Mouse (Mus musculus) neural tube, embryonic 13.5 days (tissue): ENCODE measurements around the gene Nxpe3. TPM values are rescaled to one million over a fixed set of nuclear protein-coding genes. Genes with fewer than 3 reads are reported as not detected.
"Not testable (repeated sequence)": the region's sequence is repeated elsewhere in the genome, so short reads cannot be mapped to it uniquely, and the experiment has no call there.

Experiments
- ATAC-seq: fragments of 200-750 bp; cut with Nextera tagmentation; 2 replicates; pipeline ENCODE4 v1.8.0; 2017; ENCODE audit warnings: low read depth, mild to moderate bottlenecking, moderate TSS enrichment, moderate library complexity
- H3K27ac ChIP-seq: fragments of 300-500 bp; sonication (generic); replicated peaks from 2 replicates; pipeline ENCODE4 v1.5.1; 2015; ENCODE audit warnings: moderate library complexity, mild to moderate bottlenecking, inconsistent platforms
- H3K27me3 ChIP-seq: fragments of 300-500 bp; sonication (generic); 2 replicates; pipeline ENCODE4 v1.6.1; 2015; ENCODE audit warnings: mild to moderate bottlenecking, inconsistent platforms
- H3K36me3 ChIP-seq: fragments of 300-500 bp; sonication (generic); 2 replicates; pipeline ENCODE4 v1.6.1; 2015; ENCODE audit warnings: mild to moderate bottlenecking, inconsistent platforms
- H3K4me1 ChIP-seq: fragments of 300-500 bp; sonication (generic); replicated peaks from 2 replicates; pipeline ENCODE4 v1.6.1; 2015; ENCODE audit warnings: inconsistent platforms
- H3K4me2 ChIP-seq: fragments of 300-500 bp; sonication (generic); 2 replicates; pipeline ENCODE4 v1.6.1; 2015; ENCODE audit warnings: inconsistent platforms, mild to moderate bottlenecking, moderate library complexity
- H3K4me3 ChIP-seq: fragments of 300-500 bp; sonication (generic); 2 replicates; pipeline ENCODE4 v1.5.1; 2015; ENCODE audit warnings: mild to moderate bottlenecking, inconsistent platforms
- H3K9ac ChIP-seq: fragments of 300-500 bp; sonication (generic); 2 replicates; pipeline ENCODE4 v1.6.1; 2015; ENCODE audit warnings: moderate library complexity, mild to moderate bottlenecking, inconsistent platforms
- H3K9me3 ChIP-seq: fragments of 300-500 bp; sonication (generic); 2 replicates; pipeline ENCODE4 v1.6.1; 2016; ENCODE audit warnings: inconsistent platforms
- WGBS: fragments of 180-500 bp; shearing (Covaris S2); methylation state at CpG from one replicate; pipeline ENCODE4 v1.1.7; 2015; 5-methylcytosine and 5-hydroxymethylcytosine counted together
- polyA plus RNA-seq: library from polyadenylated mRNA; unstranded; fragments of >200 nt; fragmentation: Nextera tagmentation; extraction: Ambion mirVana; gene quantifications from 2 replicates; pipeline ENCODE4 v1.2.1, GENCODE M21; 2015

Gene Nxpe3
- polyA plus RNA-seq, 1 experiment from 2014 or later: 1.0 TPM

DNA sequence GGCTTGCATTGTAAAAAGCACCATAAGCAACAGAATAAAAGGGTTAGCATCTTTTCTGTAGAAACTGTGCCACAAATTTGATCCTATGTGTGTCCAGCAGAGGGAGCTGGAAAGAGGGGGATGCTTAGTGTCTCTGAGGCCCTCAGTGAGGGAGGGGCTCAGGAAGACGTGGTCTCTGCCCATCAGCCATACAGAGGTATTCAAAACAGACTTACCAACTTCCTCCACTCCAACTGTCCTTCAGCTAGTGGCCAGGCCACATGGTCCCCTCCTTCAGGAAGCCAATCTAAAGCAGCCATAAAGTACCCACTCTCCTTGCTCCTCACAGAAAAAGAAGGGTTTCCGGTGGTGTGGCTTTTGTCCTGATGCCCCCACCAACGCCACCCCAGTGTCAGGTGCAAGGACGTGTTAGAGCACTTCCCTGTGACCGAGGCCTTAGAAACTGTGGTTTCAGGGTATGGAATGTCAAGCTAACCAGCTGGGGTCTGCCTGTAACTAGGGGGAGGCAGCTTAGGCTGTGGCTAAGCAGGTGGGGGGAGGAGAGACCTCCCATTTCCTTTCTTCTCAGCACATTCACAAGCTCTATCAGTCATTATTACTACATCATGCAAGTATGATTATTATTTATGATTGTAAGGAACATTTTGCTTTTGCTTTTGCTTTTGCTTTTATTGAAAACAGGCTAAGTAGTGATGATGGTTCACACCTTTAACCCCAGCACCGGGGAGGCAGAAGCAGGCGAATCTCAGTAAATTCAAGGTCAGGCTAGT is 7.1 kb downstream of the Nxpe3 start:
- Histone ChIP-seq H3K4me3 (no peak overlapping the region), H3K4me2 (no peak overlapping the region), H3K27me3 (no peaks in the 10 kb centered on the region), H3K9ac (no peak overlapping the region), H3K9me3 (no peaks in the 10 kb centered on the region), H3K27ac (no peak overlapping the region), H3K4me1 (no peaks in the 10 kb centered on the region), H3K36me3 (peaks cover 33% of the 10 kb centered on the region)
- no peak for ATAC-seq
- WGBS: 69% methylated on average over 7 of the region's 7 CpGs

DNA sequence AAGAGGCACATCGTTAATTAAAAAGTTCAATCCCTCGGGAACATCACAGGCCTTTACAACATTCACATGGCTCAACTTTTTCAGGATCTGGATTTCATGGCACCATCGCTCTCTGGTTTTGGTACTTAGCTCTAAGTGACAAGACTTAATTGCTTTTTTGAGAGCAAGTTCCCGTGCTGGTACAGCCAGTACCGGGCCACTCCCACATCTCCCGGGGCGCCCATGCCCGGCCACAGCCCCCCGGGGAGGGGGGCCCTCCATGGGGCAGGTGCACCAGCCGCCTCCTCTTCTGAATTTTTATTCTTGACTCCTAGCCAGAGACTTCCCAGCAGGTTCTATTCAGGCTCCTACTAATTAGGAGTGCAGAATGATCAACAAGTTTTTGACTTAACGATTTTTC is 10.8 kb downstream of the Nxpe3 start:
- WGBS: 81% methylated on average over 11 of the region's 11 CpGs
- ATAC-seq: no peak
- H3K4me1 ChIP-seq: no peaks in the 10 kb centered on the region

DNA sequence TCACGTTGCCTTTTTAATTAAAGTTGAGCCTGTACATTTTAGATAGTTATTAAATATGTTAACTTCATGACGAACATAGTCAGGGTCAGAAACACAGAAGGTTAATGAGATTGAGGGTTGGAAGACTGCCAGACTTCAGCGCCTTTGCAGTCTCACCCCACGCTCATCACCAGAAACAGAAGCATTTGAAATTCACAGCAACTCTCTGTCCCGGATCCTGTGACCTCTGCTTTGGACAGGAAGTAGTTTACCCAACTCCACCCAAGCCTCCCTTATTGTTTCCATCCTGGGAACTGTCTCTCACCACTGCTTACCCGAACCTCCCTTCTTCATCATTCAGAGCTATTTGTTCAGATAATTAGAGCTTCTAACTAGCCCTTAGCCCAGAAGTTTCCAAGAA is 19.1 kb downstream of the Nxpe3 start:
- Histone ChIP-seq H3K9ac (no peak overlapping the region), H3K27me3 (no peaks in the 10 kb centered on the region), H3K4me1 (no peaks in the 10 kb centered on the region), H3K27ac (no peak overlapping the region), H3K4me2 (no peak overlapping the region), H3K9me3 (no peaks in the 10 kb centered on the region; the same call in 1 of the 2 replicates), H3K36me3 (no peaks in the 10 kb centered on the region), H3K4me3 (no peak overlapping the region)
- no peak for ATAC-seq
- 72% methylated on average over 6 of the region's 6 CpGs for WGBS

More for the DNA sequence above, 10.8 kb downstream of the Nxpe3 start:
- H3K4me3 ChIP-seq: no peak overlapping the region
- H3K27me3 ChIP-seq: no peaks in the 10 kb centered on the region
- no peaks in the 10 kb centered on the region for H3K9me3 ChIP-seq
- no peak overlapping the region for H3K9ac ChIP-seq
- H3K27ac ChIP-seq: no peak overlapping the region
- peaks cover 20% of the 10 kb centered on the region for H3K36me3 ChIP-seq
- H3K4me2 ChIP-seq: no peak overlapping the region

DNA sequence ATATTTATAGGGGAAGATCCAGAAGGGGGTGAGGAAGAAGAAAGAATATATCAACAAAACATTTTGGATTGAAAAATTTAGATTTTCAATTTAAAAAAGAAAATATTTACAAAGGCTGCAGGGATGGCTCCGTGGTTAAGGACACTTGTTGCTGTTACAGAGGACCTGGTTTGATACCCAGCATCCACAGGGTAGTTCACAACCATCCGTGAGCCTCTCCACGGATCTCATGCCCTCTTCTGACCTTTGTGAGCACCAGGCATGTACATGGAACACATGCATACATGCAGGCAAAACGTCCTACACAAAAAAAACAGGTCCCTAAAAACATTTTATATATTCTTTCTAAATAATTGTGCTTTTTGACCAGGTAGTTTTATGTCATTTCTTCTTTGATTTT is 31.3 kb downstream of the Nxpe3 start:
- 68% methylated on average over 4 of the region's 4 CpGs for WGBS

DNA sequence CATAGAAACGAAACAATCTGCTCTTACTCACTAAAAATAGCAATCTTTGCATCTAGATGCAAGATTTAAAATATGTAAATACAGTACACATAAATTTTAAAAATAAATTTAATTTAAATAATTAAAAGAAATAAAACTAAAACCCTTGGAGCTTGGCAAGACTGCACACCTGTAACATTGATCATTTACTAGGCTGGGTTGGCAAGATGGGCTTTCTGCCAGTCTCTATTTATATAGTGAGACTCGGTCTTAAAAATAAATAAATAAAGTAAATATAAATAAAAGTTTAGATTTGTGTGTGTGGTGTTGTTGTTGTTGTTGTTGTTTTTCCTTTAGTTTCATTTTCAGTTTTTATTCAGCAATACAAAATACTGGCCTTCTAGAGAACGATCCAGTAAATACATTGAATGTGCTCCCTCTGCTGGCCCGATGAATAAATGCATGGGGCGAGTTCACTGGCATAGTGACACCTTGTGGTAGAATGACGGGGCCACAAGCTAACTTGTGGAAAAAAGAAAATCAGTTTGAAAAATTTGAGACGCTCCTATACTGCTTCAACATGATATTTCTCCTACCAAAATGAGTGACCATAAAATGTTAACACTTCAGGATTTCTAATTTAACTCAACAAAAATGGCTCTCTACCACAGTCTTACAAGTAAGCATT is 31.8 kb downstream of the Nxpe3 start:
- H3K9me3 ChIP-seq: no peaks in the 10 kb centered on the region
- H3K36me3 ChIP-seq: peaks cover 17% of the 10 kb centered on the region
- no peak overlapping the region for H3K9ac ChIP-seq
- H3K27me3 ChIP-seq: no peaks in the 10 kb centered on the region
- WGBS: 29% methylated on average over 7 of the region's 7 CpGs
- H3K4me3 ChIP-seq: no peak overlapping the region
- H3K4me1 ChIP-seq: no peaks in the 10 kb centered on the region
- H3K4me2 ChIP-seq: no peak overlapping the region
- ATAC-seq: peak; percentile 61
- H3K27ac ChIP-seq: no peak overlapping the region

More for the DNA sequence above, 31.3 kb downstream of the Nxpe3 start:
- no peak overlapping the region for H3K27ac ChIP-seq
- peaks cover 17% of the 10 kb centered on the region for H3K36me3 ChIP-seq
- H3K4me2 ChIP-seq: no peak overlapping the region
- H3K9me3 ChIP-seq: no peaks in the 10 kb centered on the region
- no peaks in the 10 kb centered on the region for H3K27me3 ChIP-seq
- ATAC-seq: no peak
- H3K4me1 ChIP-seq: no peaks in the 10 kb centered on the region
- no peak overlapping the region for H3K9ac ChIP-seq
- H3K4me3 ChIP-seq: no peak overlapping the region

DNA sequence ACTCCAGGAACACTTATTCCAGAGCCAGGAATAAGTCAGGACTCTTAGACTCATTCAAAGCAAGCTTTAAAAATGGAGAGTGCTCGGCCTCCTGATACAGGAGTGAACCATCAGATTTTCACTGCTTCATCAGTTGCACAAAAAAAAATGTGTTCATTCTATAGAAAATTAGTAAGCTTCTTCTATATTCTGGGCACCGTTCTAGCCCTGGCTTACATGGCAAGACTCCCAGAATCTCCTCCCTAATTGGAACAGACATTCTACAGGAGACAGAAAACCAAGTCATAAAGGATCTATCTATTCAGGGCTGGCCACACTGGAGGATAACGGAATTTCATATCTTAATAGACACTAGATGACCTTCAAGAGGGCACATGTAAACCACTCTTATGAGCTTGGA is 34.0 kb downstream of the Nxpe3 start:
- ATAC-seq: no peak
- H3K27me3 ChIP-seq: no peaks in the 10 kb centered on the region
- H3K9ac ChIP-seq: no peak overlapping the region
- H3K4me2 ChIP-seq: no peak overlapping the region
- H3K4me3 ChIP-seq: no peak overlapping the region
- H3K36me3 ChIP-seq: peaks cover 19% of the 10 kb centered on the region
- no peaks in the 10 kb centered on the region for H3K4me1 ChIP-seq
- WGBS: 92% methylated on average over 3 of the region's 3 CpGs
- peaks cover 4% of the 10 kb centered on the region; the same call in 1 of the 2 replicates for H3K9me3 ChIP-seq
- no peak overlapping the region for H3K27ac ChIP-seq

DNA sequence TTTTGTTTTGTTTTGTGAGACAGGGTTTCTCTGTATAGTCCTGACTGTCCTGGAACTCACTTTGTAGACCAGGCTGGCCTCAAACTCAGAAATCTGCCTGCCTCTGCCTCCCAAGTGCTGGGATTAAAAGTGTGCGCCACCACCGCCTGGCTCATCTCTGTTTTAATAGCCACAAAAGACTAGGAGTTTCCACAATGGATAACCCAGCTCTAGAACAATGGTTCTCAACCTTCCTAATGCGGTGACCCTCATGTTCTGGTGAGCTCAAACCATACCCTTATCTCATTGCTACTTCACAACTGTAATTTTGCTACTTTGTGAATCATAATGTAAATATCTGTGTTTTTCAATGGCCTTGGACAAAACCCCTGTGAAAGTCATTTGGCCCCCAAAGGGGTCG is 35.7 kb downstream of the Nxpe3 start:
- not testable (repeated sequence) for H3K9ac ChIP-seq, H3K27ac ChIP-seq, H3K9me3 ChIP-seq, ATAC-seq, H3K27me3 ChIP-seq, H3K36me3 ChIP-seq, H3K4me1 ChIP-seq, H3K4me3 ChIP-seq, H3K4me2 ChIP-seq
- 94% methylated on average over 4 of the region's 4 CpGs for WGBS

DNA sequence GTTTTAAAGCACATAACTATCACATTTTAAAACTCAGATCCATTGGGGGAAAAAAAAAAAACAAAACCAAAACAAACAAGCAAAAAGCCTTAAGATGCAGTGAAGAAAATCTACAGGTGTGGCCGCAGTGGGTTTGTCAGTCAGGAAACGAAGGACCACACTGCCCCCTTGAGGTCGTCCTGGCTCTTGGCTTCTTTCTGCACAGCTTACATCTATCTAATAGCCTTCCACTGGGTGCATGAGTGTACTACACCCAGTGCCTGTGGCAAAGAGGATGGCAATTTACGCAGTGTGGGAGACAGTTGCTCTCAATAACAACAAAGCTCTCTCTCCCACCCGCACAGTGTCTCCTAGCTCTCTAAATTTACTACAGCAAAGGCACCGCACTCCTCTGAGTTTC is 36.6 kb downstream of the Nxpe3 start:
- peaks cover 9% of the 10 kb centered on the region for H3K36me3 ChIP-seq
- no peak for ATAC-seq
- no peak overlapping the region for H3K4me2 ChIP-seq
- no peak overlapping the region for H3K4me3 ChIP-seq
- H3K9me3 ChIP-seq: peaks cover 4% of the 10 kb centered on the region; the same call in 1 of the 2 replicates
- H3K4me1 ChIP-seq: no peaks in the 10 kb centered on the region
- H3K27me3 ChIP-seq: no peaks in the 10 kb centered on the region
- H3K27ac ChIP-seq: no peak overlapping the region
- no peak overlapping the region for H3K9ac ChIP-seq
- WGBS: 64% methylated on average over 6 of the region's 6 CpGs

DNA sequence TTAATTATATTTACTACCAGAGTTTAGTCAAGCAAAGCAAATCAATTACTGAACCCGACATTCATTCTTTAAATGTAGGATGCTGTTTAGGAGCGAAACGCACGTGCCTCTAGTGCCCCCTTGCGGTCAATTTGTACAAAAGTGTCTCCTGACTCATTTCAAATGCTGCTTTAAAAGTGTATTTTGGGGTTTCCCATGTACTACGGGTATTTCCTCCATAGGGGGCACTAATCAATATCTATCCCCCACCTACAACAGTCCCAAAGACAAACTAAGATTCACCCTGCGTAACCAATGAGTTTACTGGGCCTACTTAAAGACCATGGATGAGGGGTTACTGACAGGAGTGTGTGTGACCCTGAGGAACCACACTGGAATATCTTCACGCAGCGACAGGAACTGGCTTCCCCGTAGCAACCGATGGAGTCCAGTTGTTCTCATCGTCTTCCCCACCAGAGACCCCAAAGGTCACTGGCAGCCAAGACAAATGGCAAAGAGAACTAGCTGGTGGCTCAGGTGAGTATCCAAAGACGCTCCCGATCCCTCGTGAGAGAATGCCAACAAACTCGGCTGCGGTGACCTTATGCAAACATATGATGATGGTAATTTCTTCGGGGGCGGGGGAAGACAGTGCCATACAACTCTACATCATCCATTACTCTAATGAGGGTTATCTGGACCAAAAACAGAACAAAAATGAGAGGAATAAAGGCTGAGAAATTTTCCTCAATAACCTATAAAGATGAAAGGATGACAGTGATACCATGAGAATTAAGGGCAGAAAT is 42.0 kb downstream of the Nxpe3 start:
- H3K36me3 ChIP-seq: peaks cover 11% of the 10 kb centered on the region

DNA sequence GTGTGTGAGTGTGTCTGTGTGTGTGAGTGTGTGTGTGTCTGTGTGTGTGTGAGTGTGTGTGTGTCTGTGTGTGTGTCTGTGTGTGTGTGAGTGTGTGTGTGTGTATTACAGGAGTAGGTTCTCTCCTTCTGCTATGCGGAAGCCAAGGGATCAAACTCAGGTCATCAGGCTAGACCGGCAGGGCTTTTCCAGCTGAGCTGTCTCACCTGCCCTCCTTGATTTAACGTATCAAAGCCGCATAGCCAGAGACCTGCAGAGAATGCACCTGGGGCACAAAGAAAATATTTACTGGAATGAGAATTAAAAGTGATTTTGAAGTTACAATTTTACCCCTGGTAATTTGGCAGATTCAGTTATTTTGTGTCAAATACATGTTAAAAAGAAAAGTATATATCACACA is 42.6 kb downstream of the Nxpe3 start:
- H3K27ac ChIP-seq: no peak overlapping the region
- peak; percentile 48 for ATAC-seq
- 19% methylated on average over 4 of the region's 4 CpGs for WGBS

More for the DNA sequence above, 42.0 kb downstream of the Nxpe3 start:
- Histone ChIP-seq H3K9me3 (peaks cover 4% of the 10 kb centered on the region; the same call in 1 of the 2 replicates), H3K9ac (no peak overlapping the region), H3K27me3 (no peaks in the 10 kb centered on the region), H3K27ac (no peak overlapping the region), H3K4me2 (no peak overlapping the region), H3K4me3 (no peak overlapping the region), H3K4me1 (0 out of 2 replicates have a peak, but pooled peaks cover 2% of the 10 kb centered on the region)
- 54% methylated on average over 19 of the region's 19 CpGs for whole genome bisulfite sequencing
- peak; percentile 80 for ATAC-seq

DNA sequence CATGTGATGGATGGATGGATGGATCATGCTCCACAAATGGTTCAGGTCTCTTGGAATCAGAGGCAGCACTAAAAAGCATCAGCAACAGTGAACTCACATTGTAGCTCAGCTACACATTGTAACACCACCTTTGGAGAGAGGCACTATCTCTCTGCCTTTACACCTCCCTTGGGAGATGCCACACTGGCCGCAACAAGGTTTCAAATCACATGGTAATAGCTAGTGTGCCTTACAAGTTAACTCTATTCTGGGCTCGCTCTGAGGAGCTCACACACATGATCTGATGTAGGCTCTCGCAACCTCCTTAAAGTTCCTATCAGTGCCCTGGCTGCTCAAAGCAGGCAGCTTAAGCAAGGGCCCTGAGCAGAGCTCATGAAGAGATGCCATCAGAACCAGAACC is 44.6 kb downstream of the Nxpe3 start:
- Histone ChIP-seq H3K36me3 (peaks cover 11% of the 10 kb centered on the region), H3K4me2 (no peak overlapping the region), H3K4me1 (0 out of 2 replicates have a peak, but pooled peaks cover 2% of the 10 kb centered on the region), H3K4me3 (no peak overlapping the region), H3K9me3 (no peaks in the 10 kb centered on the region), H3K27me3 (no peaks in the 10 kb centered on the region), H3K27ac (no peak overlapping the region), H3K9ac (no peak overlapping the region)
- no peak for ATAC-seq
- 68% methylated on average over 3 of the region's 3 CpGs for WGBS

More for the DNA sequence above, 42.6 kb downstream of the Nxpe3 start:
- Histone ChIP-seq H3K4me3 (no peak overlapping the region), H3K4me2 (no peak overlapping the region), H3K9me3 (peaks cover 4% of the 10 kb centered on the region; the same call in 1 of the 2 replicates), H3K4me1 (0 out of 2 replicates have a peak, but pooled peaks cover 2% of the 10 kb centered on the region), H3K9ac (no peak overlapping the region), H3K27me3 (no peaks in the 10 kb centered on the region), H3K36me3 (peaks cover 11% of the 10 kb centered on the region)

DNA sequence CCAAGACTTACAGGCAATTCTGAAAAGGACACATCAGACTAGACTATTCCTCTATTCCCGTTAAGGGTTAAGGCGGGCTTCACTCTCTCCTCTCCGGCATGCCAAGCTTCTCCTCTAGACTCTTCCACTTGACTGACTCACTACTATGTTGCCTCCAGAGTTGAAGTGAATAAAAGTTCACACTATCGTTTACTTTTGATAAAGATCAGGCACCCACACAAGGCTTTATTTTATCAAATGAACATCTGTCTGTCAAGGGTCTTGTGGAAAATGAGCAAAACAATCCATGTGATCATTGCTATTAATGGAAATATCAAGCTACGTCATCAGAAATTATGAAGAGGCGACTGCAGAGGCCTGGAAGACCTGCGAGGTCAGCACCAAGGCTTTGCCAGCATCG is 47.4 kb downstream of the Nxpe3 start:
- H3K9me3 ChIP-seq: peaks cover 7% of the 10 kb centered on the region
- no peak overlapping the region for H3K4me3 ChIP-seq
- ATAC-seq: no peak
- H3K4me1 ChIP-seq: 0 out of 2 replicates have a peak, but pooled peaks cover 2% of the 10 kb centered on the region
- H3K27me3 ChIP-seq: no peaks in the 10 kb centered on the region
- no peak overlapping the region for H3K4me2 ChIP-seq
- H3K27ac ChIP-seq: no peak overlapping the region
- no peak overlapping the region for H3K9ac ChIP-seq
- WGBS: 76% methylated on average over 8 of the region's 8 CpGs
- peaks cover 26% of the 10 kb centered on the region for H3K36me3 ChIP-seq
